25 mouse cellular contexts compared by ENCODE assay signal in genomic region chr12:56487046-56487445, GRCm38 (mm10). TPM values are rescaled to one million over a fixed set of nuclear protein-coding genes. Genes with fewer than 3 reads are reported as not detected.
"Had no signal": no experiment of that assay in that cellular context is flagged by ENCODE, and none has a peak within 500 bp of the region (broad histone marks: within the 10 kb centered on the region; RNA-seq: fewer than 3 reads in every experiment).

No protein-coding gene starts in this region.

- H3K4me3 ChIP-seq: limb, embryonic 15.5 days; liver, embryonic 12.5 days; megakaryocyte, embryonic 14.5 days; myocyte; neural tube, embryonic 13.5 days; neural tube, embryonic 15.5 days had no signal

- H3K36me3 ChIP-seq: limb, embryonic 15.5 days; liver, embryonic 12.5 days; neural tube, embryonic 13.5 days; neural tube, embryonic 15.5 days had no signal

- DNase-seq: midbrain, embryonic 14.5 days; retina, postnatal 1 day; right cerebral cortex, adult 18-20 months; right cerebral cortex, postnatal 25 days; right cerebral cortex, postnatal 4 days; spleen, adult 18-20 months; thymus, adult 18-20 months; thymus, postnatal 14 days; thymus, postnatal 36 days had no signal

- H3K4me1 ChIP-seq: limb, embryonic 15.5 days; liver, embryonic 12.5 days; megakaryocyte, embryonic 14.5 days; neural tube, embryonic 13.5 days; neural tube, embryonic 15.5 days had no signal

- H3K9me3 ChIP-seq: limb, embryonic 15.5 days; liver, embryonic 12.5 days; neural tube, embryonic 13.5 days; neural tube, embryonic 15.5 days had no signal

- H3K4me2 ChIP-seq: limb, embryonic 15.5 days; liver, embryonic 12.5 days; midbrain, embryonic 11.5 days; neural tube, embryonic 13.5 days; neural tube, embryonic 15.5 days had no signal

- ATAC-seq: liver, embryonic 12.5 days; midbrain, embryonic 16.5 days had no signal

- H3K27ac ChIP-seq: limb, embryonic 15.5 days; liver, embryonic 12.5 days; liver, embryonic 14.5 days; macrophage; neural tube, embryonic 13.5 days; neural tube, embryonic 15.5 days had no signal

- H3K27me3 ChIP-seq: limb, embryonic 15.5 days; liver, embryonic 12.5 days; megakaryocyte, embryonic 14.5 days had no signal

- H3K9ac ChIP-seq: limb, embryonic 15.5 days; liver, embryonic 12.5 days; liver, embryonic 14.5 days; neural tube, embryonic 13.5 days; neural tube, embryonic 15.5 days had no signal

RNA-seq across cellular contexts. Expression of gene Nkx2-1, which starts 49.7 kb away (rescaled TPM):
- polyA plus RNA-seq: limb, embryonic 15.5 days; liver, embryonic 12.5 days; liver, embryonic 14.5 days; liver, embryonic 16.5 days; macrophage; myocyte; neural tube, embryonic 11.5 days; neural tube, embryonic 15.5 days; small intestine, adult 2 months; stomach, embryonic 14.5 days; stomach, embryonic 16.5 days; thymus, postnatal 0 days had no signal
